Mouse (Mus musculus): Measurements from ENCODE around the gene Clic6. TPM values are rescaled to one million over a fixed set of nuclear protein-coding genes. Genes with fewer than 3 reads are reported as not detected.

Clic6 gene
- total and polyA plus RNA-seq, 2 experiments from 2014 or later, result 3.5 to 6.2 TPM

DNA sequence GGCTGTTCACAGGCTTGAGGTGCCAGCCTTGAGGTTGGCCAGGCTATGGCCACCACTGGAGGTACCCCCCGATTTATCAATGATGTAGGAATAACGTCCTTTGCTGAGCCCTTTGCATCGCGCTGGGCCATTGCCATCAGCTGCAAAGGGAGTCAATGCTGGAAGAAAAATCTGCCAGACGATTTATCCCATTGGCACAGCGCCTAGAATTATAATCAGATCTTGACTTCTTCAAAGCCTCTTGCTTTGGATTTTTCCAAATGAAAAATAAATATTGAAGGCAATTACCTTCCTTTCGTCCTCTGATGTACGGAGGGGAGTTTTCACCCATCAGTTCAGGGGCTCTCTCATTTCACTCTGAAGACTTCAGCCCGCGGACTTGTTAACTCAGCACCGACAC, 79.8 kb downstream of the Clic6 start:
- no peaks in the 10 kb centered on the region for H3K9me3 ChIP-seq (ENCODE audit: low read length)
- no peak overlapping the region for H3K27ac ChIP-seq (ENCODE audit: low read depth, low read length)
- no peak for TF ChIP-seq CTCF (IDR thresholded peaks at IDR 0.05; ENCODE audit: low read depth)
- DNase-seq (peak; percentile 61), ATAC-seq (peak; percentile 20)
- H3K27me3 ChIP-seq (ENCODE audit: insufficient read depth, low read length), result no peaks in the 10 kb centered on the region
- 0 out of 2 replicates have a peak overlapping the region, but pooled peaks have one; percentile 6 for H3K9ac ChIP-seq
- H3K4me2 ChIP-seq (ENCODE audit: low read depth), result peak overlapping the region; percentile 46
- peaks cover 5% of the 10 kb centered on the region; the same call in 1 of the 2 replicates for H3K4me1 ChIP-seq (ENCODE audit: insufficient read depth)
- H3K4me3 ChIP-seq (ENCODE audit: low read depth, low read length), result peak overlapping the region; percentile 9
- 42% methylated on average over 11 of the region's 11 CpGs for WGBS
- no peaks in the 10 kb centered on the region for H3K36me3 ChIP-seq (ENCODE audit: insufficient read depth)

DNA sequence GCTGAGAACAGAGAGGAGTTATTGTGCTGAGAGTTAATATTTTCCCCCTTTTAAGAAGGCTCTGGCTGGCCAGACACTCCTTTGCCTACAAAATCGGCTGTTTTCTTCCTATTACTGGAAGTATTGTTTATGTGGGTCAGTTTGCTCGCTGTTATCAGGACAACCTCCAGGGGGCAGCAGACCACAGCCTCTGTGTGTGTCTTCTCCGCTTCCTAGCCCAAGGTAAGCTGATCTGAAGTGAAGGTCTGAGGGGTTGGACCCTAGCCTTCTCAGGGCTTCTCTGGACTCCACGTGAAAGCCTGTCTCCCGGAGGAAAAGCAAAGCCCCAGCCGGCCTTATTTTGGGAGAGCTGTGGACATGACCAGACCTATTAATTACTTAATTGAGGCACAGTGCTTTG, 80.2 kb downstream of the Clic6 start:
- peak; percentile 94 for TF ChIP-seq CTCF (IDR thresholded peaks at IDR 0.05; ENCODE audit: low read depth)
- no peak overlapping the region for H3K27ac ChIP-seq (ENCODE audit: low read depth, low read length)
- peak overlapping the region; percentile 46 for H3K4me2 ChIP-seq (ENCODE audit: low read depth)
- ATAC-seq (peak; percentile 65; the same call in 1 of the 2 replicates), DNase-seq (peak; percentile 89)
- H3K4me3 ChIP-seq (ENCODE audit: low read depth, low read length), result peak overlapping the region; percentile 9
- 4% methylated on average over 6 of the region's 6 CpGs for WGBS
- peaks cover 5% of the 10 kb centered on the region; the same call in 1 of the 2 replicates for H3K4me1 ChIP-seq (ENCODE audit: insufficient read depth)
- H3K9ac ChIP-seq, result 0 out of 2 replicates have a peak overlapping the region, but pooled peaks have one; percentile 6
- H3K9me3 ChIP-seq (ENCODE audit: low read length), result no peaks in the 10 kb centered on the region
- H3K27me3 ChIP-seq (ENCODE audit: insufficient read depth, low read length), result no peaks in the 10 kb centered on the region
- H3K36me3 ChIP-seq (ENCODE audit: insufficient read depth), result no peaks in the 10 kb centered on the region

DNA sequence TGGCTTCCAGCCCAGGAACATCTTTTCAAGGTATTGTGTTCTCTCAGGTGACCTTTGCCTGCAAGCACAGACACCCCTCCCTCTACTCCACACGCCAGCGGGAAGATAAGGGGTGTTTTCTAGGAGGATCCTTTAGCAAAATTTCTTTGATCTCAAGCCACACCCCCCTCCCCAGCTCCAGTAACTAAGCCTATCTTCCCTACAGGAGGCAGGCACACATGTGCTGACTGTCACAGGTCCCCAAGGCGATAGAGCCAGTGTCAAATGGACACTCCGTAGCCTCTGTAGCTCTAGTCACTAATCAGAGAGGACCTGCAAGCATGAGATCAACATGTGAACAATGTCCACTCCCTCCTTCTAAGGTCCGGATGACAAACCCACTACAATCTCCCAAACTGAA, 80.6 kb downstream of the Clic6 start:
- ATAC-seq (no peak), DNase-seq (no peak)
- no peaks in the 10 kb centered on the region for H3K9me3 ChIP-seq (ENCODE audit: low read length)
- no peak for TF ChIP-seq CTCF (IDR thresholded peaks at IDR 0.05; ENCODE audit: low read depth)
- no peaks in the 10 kb centered on the region for H3K27me3 ChIP-seq (ENCODE audit: insufficient read depth, low read length)
- H3K4me2 ChIP-seq (ENCODE audit: low read depth), result no peak overlapping the region
- no peaks in the 10 kb centered on the region for H3K36me3 ChIP-seq (ENCODE audit: insufficient read depth)
- no peak overlapping the region for H3K4me3 ChIP-seq (ENCODE audit: low read depth, low read length)
- no peak overlapping the region for H3K27ac ChIP-seq (ENCODE audit: low read depth, low read length)
- WGBS, result 35% methylated on average over 5 of the region's 5 CpGs
- peaks cover 5% of the 10 kb centered on the region; the same call in 1 of the 2 replicates for H3K4me1 ChIP-seq (ENCODE audit: insufficient read depth)
- H3K9ac ChIP-seq, result no peak overlapping the region

DNA sequence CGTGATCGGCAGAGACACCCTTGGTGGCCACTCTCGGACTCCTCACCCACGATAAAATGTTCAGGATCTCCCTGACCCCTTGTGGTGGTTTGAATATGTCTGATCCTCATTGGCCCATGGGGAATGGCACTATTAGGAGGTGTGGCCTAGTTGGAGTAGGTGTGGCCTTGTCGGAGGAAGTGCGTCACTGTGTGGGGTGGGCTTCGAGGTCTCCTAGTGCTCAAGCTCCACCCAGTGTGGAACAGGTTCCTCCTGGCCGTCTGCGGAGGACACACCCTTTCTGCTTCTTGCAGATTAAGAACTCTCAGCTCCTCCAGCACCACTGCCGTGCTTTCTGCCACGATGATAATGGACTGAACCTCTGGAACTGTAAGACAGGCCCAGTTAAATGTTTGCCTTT, 85.7 kb downstream of the Clic6 start:
- H3K36me3 ChIP-seq (ENCODE audit: insufficient read depth), result no peaks in the 10 kb centered on the region
- ATAC-seq (no peak), DNase-seq (no peak)
- H3K4me2 ChIP-seq (ENCODE audit: low read depth), result no peak overlapping the region
- H3K27me3 ChIP-seq (ENCODE audit: insufficient read depth, low read length), result no peaks in the 10 kb centered on the region
- TF ChIP-seq CTCF (IDR thresholded peaks at IDR 0.05; ENCODE audit: low read depth), result no peak
- no peaks in the 10 kb centered on the region for H3K9me3 ChIP-seq (ENCODE audit: low read length)
- H3K4me1 ChIP-seq (ENCODE audit: insufficient read depth), result no peaks in the 10 kb centered on the region
- no peak overlapping the region for H3K27ac ChIP-seq (ENCODE audit: low read depth, low read length)
- WGBS, result 92% methylated on average over 11 of the region's 11 CpGs
- no peak overlapping the region for H3K9ac ChIP-seq
- H3K4me3 ChIP-seq (ENCODE audit: low read depth, low read length), result no peak overlapping the region

DNA sequence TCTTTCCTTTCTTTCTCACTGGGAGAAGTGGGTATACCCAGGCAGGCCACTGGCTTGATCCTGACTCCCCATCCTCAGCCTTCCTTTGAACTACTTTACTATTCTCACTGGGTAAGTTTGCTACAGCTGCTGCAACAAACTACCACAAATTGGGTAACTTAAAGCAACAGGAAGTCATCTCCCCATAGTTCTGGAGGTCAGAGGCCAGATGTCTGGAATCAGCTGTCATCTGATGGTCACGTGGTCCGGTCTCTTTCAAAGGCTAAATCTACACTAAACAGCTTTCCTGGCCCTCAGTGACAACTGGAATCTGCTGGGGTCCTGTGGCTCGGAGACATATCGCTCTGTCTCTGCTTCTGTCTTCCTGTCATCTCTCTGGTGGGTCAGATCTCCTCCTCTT, 87.7 kb downstream of the Clic6 start:
- Histone ChIP-seq H3K27ac (ENCODE audit: low read depth, low read length) (no peak overlapping the region), H3K4me1 (ENCODE audit: insufficient read depth) (no peaks in the 10 kb centered on the region), H3K4me3 (ENCODE audit: low read depth, low read length) (no peak overlapping the region), H3K36me3 (ENCODE audit: insufficient read depth) (no peaks in the 10 kb centered on the region), H3K27me3 (ENCODE audit: insufficient read depth, low read length) (no peaks in the 10 kb centered on the region), H3K9me3 (ENCODE audit: low read length) (no peaks in the 10 kb centered on the region), H3K9ac (no peak overlapping the region), H3K4me2 (ENCODE audit: low read depth) (no peak overlapping the region)
- ATAC-seq (no peak), DNase-seq (no peak)
- TF ChIP-seq CTCF (IDR thresholded peaks at IDR 0.05; ENCODE audit: low read depth), result no peak
- 90% methylated on average over 4 of the region's 4 CpGs for WGBS

DNA sequence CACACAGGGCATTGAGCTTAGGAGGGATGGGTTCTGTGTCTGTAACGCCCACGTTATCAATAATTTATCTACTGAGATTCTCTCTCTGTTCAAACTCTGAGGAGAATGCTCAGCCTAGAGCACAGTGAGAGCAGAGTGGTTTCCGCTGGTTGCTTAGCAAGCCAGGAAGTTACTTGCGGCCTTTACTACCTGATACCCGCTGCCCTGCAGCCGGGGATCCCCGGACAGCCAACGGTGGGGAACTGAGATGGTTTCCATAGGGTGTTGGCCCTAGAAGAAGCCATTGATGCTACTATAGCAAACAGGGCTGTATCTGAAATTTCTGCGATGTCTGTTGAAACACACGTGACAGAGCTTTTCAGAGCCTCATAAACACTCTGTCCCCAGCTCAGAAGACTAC, 90.3 kb downstream of the Clic6 start:
- H3K36me3 ChIP-seq (ENCODE audit: insufficient read depth), result no peaks in the 10 kb centered on the region
- WGBS, result 87% methylated on average over 10 of the region's 10 CpGs

DNA sequence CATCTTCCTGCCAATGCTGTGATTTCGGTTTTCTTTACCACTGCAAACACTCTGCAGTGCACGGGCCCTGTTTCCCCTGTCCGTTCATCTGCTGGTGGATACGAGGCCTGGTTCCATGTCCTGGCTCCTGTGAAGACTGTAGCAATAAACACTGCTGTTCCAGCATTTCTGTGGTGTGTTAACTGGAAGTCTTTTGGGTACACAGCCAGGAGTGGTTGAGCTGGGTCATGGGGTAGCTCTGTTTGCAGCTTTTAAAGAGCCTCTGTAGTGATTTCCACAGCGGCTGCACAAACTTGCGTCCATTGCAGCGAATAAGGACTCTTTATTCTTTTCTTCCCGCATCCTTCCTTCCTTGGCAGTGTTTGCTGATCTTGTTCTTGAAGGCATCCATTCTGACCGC, 91.8 kb downstream of the Clic6 start:
- Histone ChIP-seq H3K4me1 (ENCODE audit: insufficient read depth) (no peaks in the 10 kb centered on the region), H3K27ac (ENCODE audit: low read depth, low read length) (no peak overlapping the region), H3K4me3 (ENCODE audit: low read depth, low read length) (no peak overlapping the region), H3K36me3 (ENCODE audit: insufficient read depth) (no peaks in the 10 kb centered on the region), H3K9ac (no peak overlapping the region), H3K27me3 (ENCODE audit: insufficient read depth, low read length) (no peaks in the 10 kb centered on the region), H3K4me2 (ENCODE audit: low read depth) (no peak overlapping the region), H3K9me3 (ENCODE audit: low read length) (no peaks in the 10 kb centered on the region)
- WGBS, result 81% methylated on average over 9 of the region's 9 CpGs
- no peak for DNase-seq
- no peak for ATAC-seq
- no peak for TF ChIP-seq CTCF (IDR thresholded peaks at IDR 0.05; ENCODE audit: low read depth)

More for the DNA sequence above, 90.3 kb downstream of the Clic6 start:
- TF ChIP-seq CTCF (IDR thresholded peaks at IDR 0.05; ENCODE audit: low read depth), result no peak
- ATAC-seq, result no peak
- no peaks in the 10 kb centered on the region for H3K27me3 ChIP-seq (ENCODE audit: insufficient read depth, low read length)
- no peaks in the 10 kb centered on the region for H3K9me3 ChIP-seq (ENCODE audit: low read length)
- no peak for DNase-seq
- H3K4me1 ChIP-seq (ENCODE audit: insufficient read depth), result no peaks in the 10 kb centered on the region
- no peak overlapping the region for H3K4me3 ChIP-seq (ENCODE audit: low read depth, low read length)
- H3K4me2 ChIP-seq (ENCODE audit: low read depth), result no peak overlapping the region
- no peak overlapping the region for H3K27ac ChIP-seq (ENCODE audit: low read depth, low read length)
- H3K9ac ChIP-seq, result no peak overlapping the region
